Mouse (Mus musculus) lung, embryonic 15.5 days (tissue): ENCODE data around the gene Strn3. TPM values are rescaled to one million over a fixed set of nuclear protein-coding genes. Genes with fewer than 3 reads are reported as not detected.
"Not testable (repeated sequence)": the region's sequence is repeated elsewhere in the genome, so short reads cannot be mapped to it uniquely, and the experiment has no call there.

Experiments
- ATAC-seq: fragments of 200-750 bp; cut with Nextera tagmentation; 2 replicates; pipeline ENCODE4 v1.8.0; 2017; ENCODE audit warnings: moderate number of reproducible peaks, borderline replicate concordance; ENCODE audit not compliant: low FRiP score, low TSS enrichment; ENCODE audit errors: extremely low read depth
- H3K27ac ChIP-seq: fragments of 300-500 bp; sonication (generic); 2 replicates; pipeline ENCODE4 v1.5.1; 2015; ENCODE audit warnings: moderate library complexity, mild to moderate bottlenecking, inconsistent platforms
- H3K27me3 ChIP-seq: fragments of 300-500 bp; sonication (generic); 2 replicates; pipeline ENCODE4 v1.6.1; 2015; ENCODE audit warnings: inconsistent platforms
- H3K36me3 ChIP-seq: fragments of 300-500 bp; sonication (generic); 2 replicates; pipeline ENCODE4 v1.6.1; 2015; ENCODE audit warnings: inconsistent platforms
- H3K4me1 ChIP-seq: fragments of 300-500 bp; sonication (generic); 2 replicates; pipeline ENCODE4 v1.6.1; 2015; ENCODE audit warnings: inconsistent platforms
- H3K4me2 ChIP-seq: fragments of 300-500 bp; sonication (generic); 2 replicates; pipeline ENCODE4 v1.6.1; 2015; ENCODE audit warnings: inconsistent platforms, mild to moderate bottlenecking, moderate library complexity
- H3K4me3 ChIP-seq: fragments of 300-500 bp; sonication (generic); 2 replicates; pipeline ENCODE4 v1.5.1; 2015; ENCODE audit warnings: mild to moderate bottlenecking, inconsistent platforms
- H3K9ac ChIP-seq: fragments of 300-500 bp; sonication (generic); 2 replicates; pipeline ENCODE4 v1.6.1; 2015; ENCODE audit warnings: inconsistent platforms
- H3K9me3 ChIP-seq: fragments of 300-500 bp; sonication (generic); 2 replicates; pipeline ENCODE4 v1.6.1; 2016; ENCODE audit warnings: inconsistent platforms
- WGBS: fragments of 180-500 bp; shearing (Covaris S2); methylation state at CpG from one replicate; pipeline ENCODE4 v1.1.7; 2015; 5-methylcytosine and 5-hydroxymethylcytosine counted together
- polyA plus RNA-seq: library from polyadenylated mRNA; unstranded; fragments of >200 nt; fragmentation: Nextera tagmentation; extraction: Ambion mirVana; gene quantifications from 2 replicates; pipeline ENCODE4 v1.2.1, GENCODE M21; 2015

Strn3 gene
- polyA plus RNA-seq, 1 experiment from 2014 or later: 43.5 TPM

DNA sequence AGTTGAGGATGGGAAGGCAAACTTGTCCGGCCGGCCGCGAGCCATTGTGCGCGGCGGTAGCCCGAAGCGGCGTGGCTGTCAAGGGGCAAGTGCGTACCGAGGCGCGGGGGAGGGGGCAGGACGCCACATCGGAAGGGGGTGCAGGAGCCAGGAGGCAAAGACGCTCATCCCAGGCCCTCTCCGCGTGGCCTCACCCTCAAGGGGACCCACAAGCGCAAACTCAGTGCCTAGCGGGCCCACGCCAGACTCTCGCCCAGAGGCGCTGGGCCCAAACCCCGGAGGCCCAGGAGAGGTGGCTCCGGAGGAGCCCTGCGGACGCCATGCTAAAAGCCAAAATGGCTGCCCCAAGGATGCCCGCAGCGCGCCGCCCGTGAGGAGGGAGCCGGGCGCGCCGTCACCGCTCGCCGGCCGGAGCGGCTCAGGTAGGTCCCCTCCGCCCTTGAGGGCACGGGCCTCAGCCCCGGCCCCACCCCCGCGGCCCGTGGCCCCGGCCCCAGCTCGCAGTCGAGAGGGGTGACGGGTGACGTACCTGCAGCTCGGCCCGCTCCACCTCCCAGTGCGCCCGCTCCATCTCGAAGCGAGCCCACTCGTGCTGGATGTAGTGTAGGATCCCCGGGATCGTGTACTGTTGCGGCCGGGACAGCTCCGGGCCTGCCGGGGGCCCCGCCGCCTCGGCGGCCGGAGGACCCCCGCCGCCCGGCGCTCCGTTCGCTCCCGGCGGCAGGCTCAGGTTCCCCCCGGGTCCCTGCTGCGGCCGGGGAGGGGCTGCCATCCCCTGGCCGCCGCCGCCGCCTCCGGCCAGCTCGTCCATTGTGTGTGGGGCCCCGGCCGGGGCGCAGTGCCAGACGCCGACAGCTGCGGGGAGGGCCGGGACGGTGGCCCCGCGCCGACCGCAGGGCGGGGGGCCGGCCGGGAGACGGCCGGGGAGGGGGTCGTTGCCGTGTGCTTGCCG lies 528 bp downstream of the Strn3 start, which contains the start of gene Ap4s1:
Gene Ap4s1 (plus strand): TSS at position 141 of the 952 bp plus-strand sequence.
- Histone ChIP-seq H3K27me3 (no peaks in the 10 kb centered on the region), H3K4me1 (peaks cover 23% of the 10 kb centered on the region)
- under 1% methylated on average over 85 of the region's 108 CpGs for WGBS

DNA sequence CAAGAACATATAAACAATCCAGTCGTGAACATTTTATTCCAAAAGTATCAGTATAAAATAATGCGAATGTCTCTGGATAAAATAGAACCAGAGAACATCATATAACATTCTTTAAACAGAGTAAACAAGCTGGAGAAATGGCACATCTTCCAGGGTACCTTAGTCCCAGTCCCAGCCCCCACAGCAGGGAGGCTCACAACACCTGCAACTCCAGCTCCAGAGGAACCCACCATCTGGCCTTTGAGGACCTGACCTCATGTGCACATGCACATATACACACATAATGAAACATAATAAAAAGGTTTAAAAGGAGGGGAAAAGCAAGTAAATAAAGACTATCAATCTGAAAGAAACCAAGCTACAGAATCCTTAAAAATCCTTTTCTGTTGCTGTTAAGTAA lies 3.2 kb downstream of the Strn3 start:
- Histone ChIP-seq H3K4me2 (no peak overlapping the region), H3K9ac (no peak overlapping the region), H3K27ac (no peak overlapping the region), H3K36me3 (no peaks in the 10 kb centered on the region), H3K4me1 (peaks cover 19% of the 10 kb centered on the region), H3K27me3 (no peaks in the 10 kb centered on the region), H3K4me3 (no peak overlapping the region), H3K9me3 (no peaks in the 10 kb centered on the region)
- WGBS: 61% methylated on average over 2 of the region's 2 CpGs
- no peak for ATAC-seq

More for the DNA sequence above, 528 bp downstream of the Strn3 start, which contains the start of gene Ap4s1:
- peak within 1 kb of the TSS; percentile 97 for H3K9ac ChIP-seq
- H3K4me3 ChIP-seq: peak within 1 kb of the TSS; percentile 98
- no peaks in the 10 kb centered on the region for H3K36me3 ChIP-seq
- ATAC-seq: peak; percentile 71
- no peaks in the 10 kb centered on the region for H3K9me3 ChIP-seq
- peak within 1 kb of the TSS; percentile 100 for H3K27ac ChIP-seq
- peak within 1 kb of the TSS; percentile 63 for H3K4me2 ChIP-seq

DNA sequence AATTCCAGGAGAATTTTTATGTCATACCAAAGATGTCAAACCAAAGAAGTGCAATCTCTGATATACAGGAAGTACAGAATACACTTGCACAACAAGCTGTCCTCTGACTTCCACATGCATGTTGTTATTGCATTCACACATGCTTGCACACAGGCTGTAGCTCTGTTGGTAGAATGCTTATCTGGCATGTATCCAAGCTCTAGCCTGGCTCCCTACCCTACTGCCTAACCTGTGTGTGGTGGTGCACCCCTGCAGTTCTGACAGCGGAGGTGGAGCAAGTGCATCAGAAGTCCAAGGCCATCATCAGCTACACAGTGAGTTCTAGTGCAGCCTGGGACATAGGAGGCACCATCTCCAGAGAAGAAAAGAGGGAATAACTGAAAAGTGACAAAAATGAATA lies 12.9 kb downstream of the Strn3 start:
- Histone ChIP-seq H3K27me3 (no peaks in the 10 kb centered on the region), H3K9me3 (no peaks in the 10 kb centered on the region), H3K27ac (no peak overlapping the region), H3K9ac (no peak overlapping the region), H3K4me1 (peaks cover 9% of the 10 kb centered on the region), H3K4me3 (no peak overlapping the region), H3K36me3 (no peaks in the 10 kb centered on the region), H3K4me2 (no peak overlapping the region)
- 89% methylated on average over 1 of the region's 1 CpGs for WGBS
- ATAC-seq: peak; percentile 35; the same call in 1 of the 2 replicates

DNA sequence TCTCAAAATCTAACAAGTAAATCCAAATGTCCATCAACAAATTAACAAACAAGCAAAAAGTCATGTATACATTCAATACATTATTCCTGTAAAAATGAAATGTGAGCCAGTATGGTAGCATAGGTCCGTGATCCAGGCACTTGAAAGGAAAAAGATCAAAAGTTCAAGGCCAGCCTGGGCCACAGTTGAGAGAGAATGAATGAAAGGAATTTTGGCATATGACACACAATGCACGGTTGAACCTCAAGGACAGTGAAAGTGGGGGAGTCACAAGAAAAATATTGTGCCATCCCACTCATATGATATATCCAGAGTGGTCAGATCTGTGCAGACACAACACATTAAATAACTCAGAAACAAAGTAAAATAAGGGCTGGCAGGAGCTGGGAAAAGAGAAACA lies 15.3 kb downstream of the Strn3 start:
- Histone ChIP-seq H3K27me3 (no peaks in the 10 kb centered on the region), H3K9ac (no peak overlapping the region), H3K9me3 (no peaks in the 10 kb centered on the region), H3K27ac (no peak overlapping the region), H3K4me3 (no peak overlapping the region), H3K4me2 (no peak overlapping the region), H3K36me3 (no peaks in the 10 kb centered on the region), H3K4me1 (peaks cover 9% of the 10 kb centered on the region)
- no peak for ATAC-seq
- WGBS: 36% methylated on average over 2 of the region's 2 CpGs

DNA sequence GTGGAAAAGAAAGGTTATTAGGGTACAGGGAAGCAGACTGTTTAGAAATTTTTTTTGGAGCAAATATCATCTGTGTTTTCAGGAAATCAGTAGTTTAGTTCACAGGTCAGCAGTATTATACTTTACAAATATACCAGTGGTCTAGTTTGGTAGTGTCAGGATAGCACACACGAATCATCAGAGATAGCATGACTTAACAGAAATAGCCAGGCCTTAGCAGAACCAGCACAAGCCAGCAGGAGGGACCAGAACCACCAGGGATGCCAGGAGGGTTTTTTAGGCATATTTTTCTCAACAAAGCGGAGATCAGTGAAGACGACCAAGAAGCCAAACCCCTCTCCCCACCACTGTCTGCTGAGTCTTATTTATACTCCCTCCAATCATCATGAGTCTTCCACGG lies 18.4 kb downstream of the Strn3 start:
- H3K9ac ChIP-seq: no peak overlapping the region
- no peaks in the 10 kb centered on the region for H3K27me3 ChIP-seq
- 0 out of 2 replicates have a peak, but pooled peaks cover 6% of the 10 kb centered on the region for H3K4me1 ChIP-seq
- no peaks in the 10 kb centered on the region for H3K9me3 ChIP-seq
- H3K27ac ChIP-seq: no peak overlapping the region
- H3K36me3 ChIP-seq: no peaks in the 10 kb centered on the region
- WGBS: 55% methylated on average over 4 of the region's 4 CpGs
- H3K4me3 ChIP-seq: no peak overlapping the region
- no peak for ATAC-seq
- no peak overlapping the region for H3K4me2 ChIP-seq

DNA sequence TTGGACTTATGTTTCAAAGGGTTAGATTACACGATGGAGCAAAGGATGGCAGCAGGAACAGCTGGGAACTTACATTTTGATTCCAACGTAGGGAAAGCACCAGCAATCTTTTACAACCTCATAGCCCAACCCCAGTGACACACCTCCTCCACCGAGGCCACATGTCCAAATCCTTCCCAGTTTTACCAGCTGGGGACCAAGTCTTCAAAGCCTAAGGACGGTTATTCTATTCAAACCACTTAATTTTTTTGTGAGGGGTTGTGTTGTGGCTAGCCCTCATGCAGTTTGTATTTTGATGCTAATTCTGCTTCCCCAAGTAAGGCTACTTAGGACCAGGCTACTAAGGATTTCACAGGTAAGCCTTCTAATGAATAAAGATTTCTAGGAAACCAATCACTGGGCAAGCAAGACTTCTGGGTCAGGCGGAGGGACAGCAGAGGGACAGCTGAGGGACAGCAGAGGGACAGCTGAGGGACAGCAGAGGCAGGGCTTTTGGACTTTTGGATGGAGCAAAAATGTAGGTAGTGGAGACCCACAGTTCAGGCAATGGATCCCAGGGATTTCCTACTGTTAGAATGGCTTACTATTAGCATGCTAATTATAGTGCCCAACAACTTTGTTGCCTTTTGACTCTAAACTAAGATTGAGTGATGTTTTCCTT lies 20.3 kb downstream of the Strn3 start:
- H3K27me3 ChIP-seq: no peaks in the 10 kb centered on the region
- 46% methylated on average over 5 of the region's 5 CpGs for WGBS
- no peaks in the 10 kb centered on the region for H3K36me3 ChIP-seq
- H3K9me3 ChIP-seq: no peaks in the 10 kb centered on the region
- no peak overlapping the region for H3K4me2 ChIP-seq
- H3K4me3 ChIP-seq: no peak overlapping the region
- H3K4me1 ChIP-seq: 0 out of 2 replicates have a peak, but pooled peaks cover 6% of the 10 kb centered on the region
- ATAC-seq: no peak
- H3K9ac ChIP-seq: no peak overlapping the region
- no peak overlapping the region for H3K27ac ChIP-seq

DNA sequence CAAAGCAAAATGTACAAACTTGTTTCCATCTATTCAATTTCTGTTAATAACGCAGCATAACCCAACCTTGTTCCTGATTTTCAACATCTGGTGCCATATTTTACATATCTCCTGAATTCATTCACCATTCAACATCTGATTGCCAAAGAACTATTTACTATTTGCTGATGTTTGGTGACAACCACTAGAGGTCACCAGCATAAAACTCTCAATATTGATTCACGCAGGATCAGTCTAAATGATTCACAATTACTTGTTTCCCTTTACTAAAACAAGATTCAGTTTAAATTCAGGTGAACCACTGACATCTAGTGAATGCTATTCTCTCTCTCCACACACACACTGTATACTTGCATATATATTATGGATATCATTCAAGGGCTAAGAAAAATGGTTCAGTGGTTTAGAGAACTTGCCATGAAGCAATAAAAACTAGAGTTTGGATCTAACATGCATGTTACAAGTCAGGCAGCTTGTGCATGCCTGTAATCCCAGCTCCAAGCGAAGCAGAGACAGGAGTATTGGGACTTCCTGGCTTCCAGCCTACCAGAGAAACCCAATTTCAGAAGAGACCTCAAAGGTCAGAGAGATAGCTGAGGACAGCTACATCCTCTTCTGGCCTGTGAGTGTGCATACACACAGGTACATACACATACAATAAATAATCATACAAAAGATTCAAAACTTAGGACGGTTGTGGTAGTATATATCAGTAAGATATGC lies 24.8 kb downstream of the Strn3 start:
- 69% methylated on average over 4 of the region's 4 CpGs for WGBS
- Histone ChIP-seq H3K4me1 (no peaks in the 10 kb centered on the region), H3K27ac (no peak overlapping the region)

DNA sequence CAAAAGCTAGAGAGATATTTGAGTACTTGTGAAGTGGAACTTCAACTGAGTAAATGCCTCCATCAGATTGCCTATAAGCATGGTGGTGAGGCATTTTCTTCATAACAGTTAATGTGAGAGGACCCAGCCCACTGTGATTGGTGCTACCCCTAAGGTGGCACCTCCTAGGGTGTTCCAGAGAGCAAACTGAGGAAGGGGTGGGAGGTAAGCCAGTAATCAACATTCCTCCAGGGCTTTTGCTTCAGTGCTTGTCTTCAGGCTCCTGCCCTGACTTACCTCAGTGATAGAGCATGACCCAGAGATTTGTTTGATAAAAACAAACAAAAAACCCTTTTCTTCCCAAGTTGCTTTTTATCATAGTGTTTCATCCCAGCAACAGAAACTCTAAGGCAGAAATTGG lies 27.8 kb downstream of the Strn3 start:
- no peak for ATAC-seq
- Histone ChIP-seq H3K9me3 (no peaks in the 10 kb centered on the region), H3K4me2 (no peak overlapping the region), H3K27me3 (no peaks in the 10 kb centered on the region), H3K36me3 (no peaks in the 10 kb centered on the region), H3K9ac (no peak overlapping the region), H3K4me3 (no peak overlapping the region), H3K4me1 (no peaks in the 10 kb centered on the region), H3K27ac (no peak overlapping the region)

More for the DNA sequence above, 24.8 kb downstream of the Strn3 start:
- Histone ChIP-seq H3K27me3 (no peaks in the 10 kb centered on the region), H3K36me3 (no peaks in the 10 kb centered on the region), H3K4me2 (no peak overlapping the region), H3K4me3 (no peak overlapping the region), H3K9ac (no peak overlapping the region), H3K9me3 (no peaks in the 10 kb centered on the region)
- no peak for ATAC-seq

DNA sequence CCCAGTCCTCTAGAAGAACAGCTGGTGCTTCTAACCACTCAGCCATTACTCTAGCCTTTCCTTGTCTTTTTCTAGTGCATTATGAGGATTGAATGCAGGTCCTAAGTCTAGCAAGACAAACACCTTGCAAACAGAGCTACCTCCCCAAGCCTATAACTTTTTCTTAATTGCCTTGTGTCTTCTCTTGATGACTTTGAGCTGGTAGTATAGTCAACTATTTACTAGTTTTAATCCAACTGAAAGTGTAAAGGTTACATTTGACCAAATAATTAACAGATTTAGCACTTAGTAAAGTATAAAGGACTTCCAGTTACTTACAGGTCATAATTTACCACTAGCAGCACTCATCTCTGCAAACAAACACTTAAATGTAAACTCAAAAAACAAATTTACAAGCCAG lies 28.7 kb downstream of the Strn3 start:
- Histone ChIP-seq H3K27me3 (no peaks in the 10 kb centered on the region), H3K4me1 (no peaks in the 10 kb centered on the region), H3K36me3 (no peaks in the 10 kb centered on the region), H3K9me3 (no peaks in the 10 kb centered on the region), H3K27ac (no peak overlapping the region), H3K4me3 (no peak overlapping the region), H3K4me2 (no peak overlapping the region), H3K9ac (no peak overlapping the region)
- ATAC-seq: no peak

DNA sequence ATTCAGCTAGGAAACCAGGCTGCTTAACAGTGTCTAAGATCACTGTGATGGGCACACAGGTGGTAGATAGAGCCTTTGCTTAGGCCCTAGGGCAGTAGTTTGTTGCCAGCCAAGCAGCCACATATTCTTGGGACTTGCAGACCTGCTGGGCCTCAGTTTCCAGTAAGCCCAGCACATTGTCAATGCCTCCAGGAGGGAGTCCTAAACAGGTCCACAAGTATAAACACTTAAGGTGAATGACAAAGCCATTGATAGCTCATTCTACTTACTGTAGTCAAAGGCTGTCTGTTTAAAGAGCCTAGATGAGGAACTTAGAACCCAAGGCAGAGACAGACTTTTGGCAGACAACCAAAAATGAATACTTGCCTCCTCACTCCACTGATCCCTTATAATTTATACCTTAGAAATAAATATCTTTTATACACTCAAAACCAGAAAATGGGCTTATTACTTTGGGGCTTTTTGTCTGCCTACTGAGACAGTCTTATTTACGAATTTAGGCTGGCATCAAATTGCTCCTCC lies 35.7 kb downstream of the Strn3 start:
- Histone ChIP-seq H3K9me3 (no peaks in the 10 kb centered on the region), H3K4me2 (no peak overlapping the region), H3K4me3 (no peak overlapping the region), H3K36me3 (peaks cover 13% of the 10 kb centered on the region), H3K27ac (no peak overlapping the region), H3K4me1 (no peaks in the 10 kb centered on the region), H3K27me3 (no peaks in the 10 kb centered on the region), H3K9ac (no peak overlapping the region)
- WGBS: 81% methylated on average over 1 of the region's 1 CpGs
- no peak for ATAC-seq

DNA sequence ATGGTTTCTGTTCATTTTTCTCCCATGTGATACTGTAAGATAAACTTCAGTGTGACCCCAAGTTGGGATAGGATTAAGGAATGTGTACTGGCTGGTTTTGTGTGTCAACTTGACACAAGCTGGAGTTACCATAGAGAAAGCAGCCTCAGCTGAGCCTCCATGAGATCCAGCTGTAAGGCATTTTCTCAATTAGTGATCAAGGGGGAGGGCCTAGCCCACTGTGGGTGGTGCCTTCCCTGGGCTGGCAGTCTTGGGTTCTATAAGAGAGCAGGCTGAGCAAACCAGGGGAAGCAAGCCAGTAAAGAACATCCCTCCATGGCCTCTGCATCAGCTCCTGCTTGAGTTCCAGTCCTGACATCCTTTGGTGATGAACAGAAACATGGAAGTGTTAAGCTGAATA lies 42.3 kb downstream of the Strn3 start:
- H3K4me3 ChIP-seq, H3K9me3 ChIP-seq, H3K9ac ChIP-seq, H3K4me1 ChIP-seq, H3K4me2 ChIP-seq, ATAC-seq, H3K27me3 ChIP-seq, H3K27ac ChIP-seq: not testable (repeated sequence)
- H3K36me3 ChIP-seq: peaks cover 31% of the 10 kb centered on the region
